Mouse (Mus musculus): ENCODE measurements around the gene Lat2.

Lat2 gene

GRCm38 (mm10) chr5:134613727-134614126 lies 1.1 kb downstream of the Lat2 start:
- DNase-seq (ENCODE audit: low spot score in 2 of 2) = no peak

- DNase-seq (ENCODE audit: low spot score in 2 of 2) = no peak
These were observed 2.9 kb downstream of the Lat2 start for GRCm38 (mm10) chr5:134611810-134612521.

- DNase-seq (ENCODE audit: low spot score in 2 of 2) = no peak
These were observed 4.7 kb downstream of the Lat2 start for GRCm38 (mm10) chr5:134609916-134610643.

GRCm38 (mm10) chr5:134607121-134607520 lies 7.7 kb downstream of the Lat2 start:
- no peak for DNase-seq (ENCODE audit: low spot score in 2 of 2)

- DNase-seq (ENCODE audit: low spot score in 2 of 2) = no peak
These were observed 8.5 kb downstream of the Lat2 start for GRCm38 (mm10) chr5:134606314-134606713.

GRCm38 (mm10) chr5:134604376-134604775 lies 10.4 kb downstream of the Lat2 start:
- no peak for DNase-seq (ENCODE audit: low spot score in 2 of 2)

GRCm38 (mm10) chr5:134597711-134598110 lies 17.1 kb downstream of the Lat2 start:
- DNase-seq (ENCODE audit: low spot score in 2 of 2) = no peak

GRCm38 (mm10) chr5:134593093-134593492 lies 21.7 kb downstream of the Lat2 start:
- DNase-seq (ENCODE audit: low spot score in 2 of 2) = no peak

GRCm38 (mm10) chr5:134592026-134592581 lies 22.7 kb downstream of the Lat2 start:
- DNase-seq (ENCODE audit: low spot score in 2 of 2) = no peak

- DNase-seq (ENCODE audit: low spot score in 2 of 2) = no peak
These were observed 24.9 kb downstream of the Lat2 start for GRCm38 (mm10) chr5:134589900-134590299.

- DNase-seq (ENCODE audit: low spot score in 2 of 2) = no peak
These were observed 30.0 kb downstream of the Lat2 start for GRCm38 (mm10) chr5:134584798-134585197.

GRCm38 (mm10) chr5:134583884-134584213 lies 31.0 kb downstream of the Lat2 start:
- no peak for DNase-seq (ENCODE audit: low spot score in 2 of 2)

- DNase-seq (ENCODE audit: low spot score in 2 of 2) = no peak
These were observed 31.6 kb downstream of the Lat2 start for GRCm38 (mm10) chr5:134583006-134583883.

- DNase-seq (ENCODE audit: low spot score in 2 of 2) = peak; percentile 92 to 94
These were observed 32.5 kb downstream of the Lat2 start for GRCm38 (mm10) chr5:134582221-134582907.

- DNase-seq (ENCODE audit: low spot score in 2 of 2) = peak in 1 of 2 experiments; percentile 30
These were observed 33.7 kb downstream of the Lat2 start, which contains the start of gene Rfc2 for GRCm38 (mm10) chr5:134581146-134581545. Gene Rfc2, plus strand, starts transcription at chr5:134581366.

- DNase-seq (ENCODE audit: low spot score in 2 of 2) = no peak
These were observed 35.7 kb downstream of the Lat2 start for GRCm38 (mm10) chr5:134579135-134579534.

GRCm38 (mm10) chr5:134577534-134577933 lies 37.3 kb downstream of the Lat2 start:
- DNase-seq (ENCODE audit: low spot score in 2 of 2) = no peak

- DNase-seq (ENCODE audit: low spot score in 2 of 2) = peak; percentile 33 to 44
These were observed 38.2 kb downstream of the Lat2 start for GRCm38 (mm10) chr5:134576517-134577220.

GRCm38 (mm10) chr5:134575833-134576232 lies 39.0 kb downstream of the Lat2 start:
- DNase-seq (ENCODE audit: low spot score in 2 of 2) = no peak

GRCm38 (mm10) chr5:134572508-134573214 lies 42.2 kb downstream of the Lat2 start:
- DNase-seq (ENCODE audit: low spot score in 2 of 2) = no peak

Measured in urinary bladder, adult 18-20 months (tissue).